Mouse (Mus musculus) cerebellum, postnatal 14 days (tissue): ENCODE results near the gene Hibadh.
A peak's percentile ranks its signal among the peaks of the same experiment; 100 is the strongest.

Experiments used
- DNase-seq, 2 experiments: peaks; one replicate each; pipeline ENCODE4 v3.0.0; 2021; ENCODE audit warnings: mixed read lengths in 2 of 2

Gene Hibadh

DNA sequence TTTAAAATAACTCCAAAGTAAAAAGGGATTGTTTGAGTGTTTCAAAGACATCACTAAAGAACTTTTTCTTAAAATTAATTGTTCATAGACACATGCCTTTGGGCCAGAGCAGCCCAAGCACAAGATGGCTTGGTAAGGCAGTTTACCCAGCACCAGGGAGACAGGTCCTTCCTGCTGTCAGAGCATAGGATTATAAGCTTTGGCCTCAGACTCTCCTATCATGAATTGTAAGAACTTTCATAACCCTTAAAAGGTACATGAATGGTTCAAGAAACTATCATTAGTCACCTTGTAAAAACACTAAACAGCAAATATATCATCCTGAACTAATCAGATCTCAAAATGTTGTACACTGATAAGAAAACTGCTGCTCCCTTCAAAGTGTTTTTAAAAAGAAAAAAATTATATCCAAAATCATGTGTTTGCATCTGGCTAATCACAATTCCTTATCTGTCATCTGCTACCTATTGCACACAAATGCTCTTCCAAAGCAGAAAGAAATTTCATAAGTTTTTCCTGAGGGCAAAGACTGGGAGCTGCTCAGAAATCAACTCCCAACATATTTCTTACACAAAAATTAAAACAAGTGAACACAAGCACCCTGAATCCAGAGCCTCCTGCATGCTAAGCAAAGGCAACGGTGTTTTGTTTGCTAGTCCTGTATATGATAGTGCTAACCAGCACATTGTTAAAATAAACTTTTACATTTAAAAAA, 1.6 kb downstream of the Hibadh start:
- DNase-seq = no peak

DNA sequence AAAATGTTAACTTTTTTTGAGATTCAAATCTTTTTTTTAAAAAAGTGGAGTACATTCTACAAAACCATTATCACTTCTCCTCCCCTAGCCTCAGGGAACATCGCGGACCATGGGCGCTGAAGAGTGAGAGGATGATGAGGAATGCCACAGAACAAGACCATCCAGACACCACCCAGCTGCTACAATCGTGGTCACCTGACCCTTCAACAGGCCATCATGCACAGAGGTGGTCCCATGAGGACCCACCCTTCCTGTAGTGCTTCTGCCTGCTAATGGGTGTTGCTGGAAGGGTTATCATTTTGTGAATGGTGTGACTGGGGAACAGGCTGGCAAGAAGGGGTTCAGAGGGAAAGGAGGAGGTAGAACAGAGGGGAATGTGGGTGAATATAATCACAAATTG, 2.9 kb downstream of the Hibadh start:
- no peak for DNase-seq

DNA sequence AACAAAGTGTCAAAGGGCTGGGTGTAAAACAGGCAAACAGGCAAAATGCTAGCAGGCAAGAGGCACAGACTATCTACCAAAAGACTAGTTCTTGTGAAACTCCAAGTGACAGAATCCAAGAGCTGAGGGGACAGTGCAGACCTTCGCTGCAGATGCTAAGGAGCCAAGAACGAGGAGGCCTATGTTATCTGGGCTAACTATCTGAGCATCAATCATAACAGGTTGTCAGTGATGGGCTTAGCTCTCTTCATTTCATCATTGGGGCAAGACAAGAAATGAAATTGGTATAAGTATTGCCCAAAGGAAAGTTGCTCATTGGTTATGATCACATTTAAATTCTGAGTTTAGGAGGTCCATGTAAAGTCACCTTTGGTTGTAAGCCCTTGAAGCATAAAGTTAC, 4.8 kb downstream of the Hibadh start:
- DNase-seq = no peak

DNA sequence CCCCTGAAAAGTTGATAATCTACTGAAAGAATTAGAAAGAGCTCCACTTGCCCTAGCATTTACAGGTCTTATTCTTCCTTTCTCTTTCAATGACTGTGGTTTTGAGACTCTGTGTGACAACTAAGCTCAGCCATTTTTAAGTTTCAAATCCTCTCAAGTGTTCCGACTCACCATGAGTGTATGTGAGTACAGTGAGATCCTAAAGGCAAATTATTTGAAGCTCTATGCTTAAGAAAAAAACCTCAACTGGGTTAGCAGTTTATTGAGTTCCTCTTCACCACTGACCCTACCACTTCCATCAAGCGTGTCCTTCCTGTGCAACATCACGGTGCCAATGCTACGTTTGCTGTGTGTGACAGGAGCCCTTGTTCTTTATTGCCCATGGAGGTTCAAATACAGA, 9.6 kb downstream of the Hibadh start:
- DNase-seq = no peak

DNA sequence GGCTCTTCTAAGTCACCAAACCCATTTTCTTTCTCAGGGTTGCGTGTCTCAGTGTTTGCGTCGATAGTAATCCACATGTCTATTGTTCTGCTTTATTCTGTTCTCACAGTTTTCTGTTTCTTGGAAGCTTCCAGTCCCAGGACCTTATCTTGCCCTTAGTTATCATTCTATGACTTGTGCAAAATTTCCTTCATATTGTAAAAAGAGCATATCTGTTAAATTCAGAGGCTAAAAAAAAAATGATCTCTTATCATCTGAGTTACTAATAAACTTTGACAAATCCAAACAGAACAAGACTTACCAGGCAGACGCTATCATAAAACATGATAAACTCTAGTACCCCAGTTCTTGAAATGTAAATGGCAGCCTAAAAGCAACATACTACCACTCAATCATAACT, 11.0 kb downstream of the Hibadh start:
- no peak for DNase-seq

DNA sequence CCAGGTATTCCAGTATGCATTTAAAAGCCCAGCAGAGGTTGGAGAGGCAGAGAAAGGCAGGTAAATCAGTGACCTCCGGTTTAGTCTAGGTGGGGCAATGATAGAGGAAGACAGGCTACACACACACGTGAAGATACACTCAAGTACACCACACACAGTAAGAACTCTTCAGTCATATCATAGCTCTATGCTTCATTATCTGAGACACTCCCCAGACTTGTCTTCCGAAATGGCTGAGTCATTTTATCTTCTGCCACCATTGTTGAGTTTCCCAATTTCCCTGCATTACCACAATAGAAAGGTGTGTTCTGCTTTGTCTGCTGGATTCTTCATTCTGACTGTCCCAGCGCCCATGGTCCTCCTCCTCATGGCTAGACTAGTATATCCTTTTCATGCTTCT, 13.5 kb downstream of the Hibadh start:
- DNase-seq = no peak

DNA sequence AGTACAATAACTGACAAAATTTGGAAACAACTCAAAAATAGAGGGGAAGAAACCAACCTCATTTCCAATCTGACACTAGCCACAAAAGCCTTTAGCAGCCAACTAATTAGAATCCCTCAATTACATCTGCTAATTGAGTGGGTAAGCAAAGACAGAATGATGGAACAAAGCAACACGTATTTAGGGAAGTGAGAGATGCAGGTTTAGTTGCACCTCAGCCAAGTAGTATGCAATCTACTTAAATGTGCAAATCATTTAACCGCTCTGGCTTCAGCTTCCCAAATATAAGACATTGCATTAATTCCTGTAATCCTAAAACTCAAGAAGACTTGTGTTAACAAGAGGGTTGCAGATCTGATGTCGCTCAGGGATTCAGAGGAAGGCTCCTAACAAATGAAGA, 16.4 kb downstream of the Hibadh start:
- DNase-seq = no peak

DNA sequence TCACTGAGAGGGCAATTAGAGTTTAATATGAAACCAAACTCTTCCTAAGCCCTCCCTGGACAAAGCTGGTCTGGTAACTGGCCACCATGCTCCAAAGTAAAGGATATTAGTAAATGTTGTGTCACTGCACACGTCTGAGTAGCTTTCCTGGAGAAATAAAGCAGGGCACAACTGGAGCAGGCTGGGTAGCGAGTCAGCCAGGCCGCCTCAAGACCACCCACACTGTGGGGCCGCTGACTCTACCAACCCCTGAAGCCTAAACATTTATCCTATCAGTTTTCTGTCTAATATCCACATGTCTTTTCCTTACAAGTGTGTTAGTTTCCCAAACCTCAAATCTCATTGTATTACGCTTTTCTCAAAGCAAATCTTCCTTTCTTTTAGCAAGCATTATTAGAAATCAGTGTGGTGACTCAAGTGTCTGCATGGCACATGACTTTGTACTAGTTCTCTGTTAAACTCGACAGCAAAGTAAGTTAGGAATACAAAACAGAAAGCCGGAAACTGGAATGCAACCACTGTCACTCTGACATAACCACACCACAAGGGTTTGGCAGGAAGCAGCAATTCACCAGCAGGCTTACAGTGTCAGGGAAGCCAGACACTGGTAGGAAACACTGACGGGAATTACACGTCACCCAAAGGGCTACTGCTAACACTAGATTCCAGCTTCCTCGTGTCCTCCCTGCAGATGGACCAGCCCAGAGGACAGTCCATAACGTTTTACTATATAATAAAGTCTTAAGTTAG, 18.3 kb downstream of the Hibadh start:
- no peak for DNase-seq

DNA sequence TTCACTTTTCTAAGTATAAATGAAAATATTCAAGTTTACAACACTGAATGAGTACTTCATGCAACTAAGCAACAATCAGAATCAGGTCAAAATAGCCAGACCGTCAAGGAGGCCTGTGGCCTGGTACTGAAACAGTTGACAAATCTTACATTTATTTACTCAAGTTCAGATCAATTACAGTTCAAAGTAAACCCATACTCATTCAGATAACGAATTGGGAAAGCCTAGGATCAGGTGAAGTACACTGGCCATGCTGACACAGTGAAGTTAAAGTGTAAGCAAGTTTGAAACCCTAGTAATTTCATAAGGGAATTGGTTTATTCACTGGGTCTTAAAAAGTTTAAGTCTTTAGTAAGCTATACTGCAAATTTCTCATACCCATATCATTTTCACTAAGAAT, 20.1 kb downstream of the Hibadh start:
- DNase-seq = no peak

DNA sequence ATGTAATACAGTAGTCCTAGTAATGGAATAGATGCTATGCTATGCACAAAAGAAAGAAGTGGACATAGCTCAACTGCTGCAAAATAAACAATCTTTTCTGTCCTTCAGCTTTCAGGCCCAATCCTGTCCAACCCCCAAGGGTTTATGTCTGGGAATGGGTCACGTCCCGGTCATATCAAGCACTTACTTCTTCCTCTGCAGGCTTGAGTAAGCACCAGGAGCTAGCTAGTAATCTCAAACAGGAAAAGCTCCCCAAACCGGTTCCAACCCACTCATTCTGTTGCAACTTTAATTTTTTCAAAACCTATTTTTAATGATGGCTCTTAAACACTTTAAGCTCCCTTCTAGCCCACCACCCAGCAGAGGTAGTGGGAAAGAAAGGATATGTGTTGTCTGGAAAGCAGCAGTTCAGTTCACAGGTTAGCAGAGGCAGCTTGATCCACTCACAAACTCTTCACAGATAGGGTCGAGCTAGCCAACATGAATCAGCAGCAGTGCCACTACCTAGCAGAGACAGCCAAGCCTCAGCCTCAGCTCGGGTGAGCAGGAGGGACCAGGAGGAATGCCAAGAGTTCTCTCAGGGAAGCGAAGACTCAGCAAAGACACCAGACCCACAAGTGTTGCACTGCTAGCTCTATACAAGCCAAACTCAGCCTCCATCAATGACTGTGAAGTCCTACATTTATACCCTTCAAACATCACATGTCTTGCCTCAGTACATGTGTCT, 30.4 kb downstream of the Hibadh start:
- no peak for DNase-seq

DNA sequence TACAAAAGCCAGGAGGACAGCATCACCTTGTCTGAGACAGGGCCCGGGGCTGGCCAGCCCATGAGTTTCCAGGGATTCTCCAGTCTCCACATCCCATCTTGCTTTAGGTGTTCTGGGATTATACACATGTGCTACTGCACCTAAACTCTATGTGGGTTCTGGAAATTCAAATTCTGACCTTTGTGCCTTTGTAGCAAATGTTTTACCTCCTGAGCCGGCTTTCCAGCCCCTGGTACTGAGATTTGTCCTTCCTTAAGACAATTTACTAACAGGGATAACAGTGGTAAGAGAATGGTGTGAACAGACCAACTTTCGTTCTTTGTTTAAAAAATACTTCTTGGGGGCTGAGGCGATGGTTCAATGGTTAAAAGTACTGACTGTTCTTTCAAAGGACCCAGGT, 32.1 kb downstream of the Hibadh start:
- no peak for DNase-seq

DNA sequence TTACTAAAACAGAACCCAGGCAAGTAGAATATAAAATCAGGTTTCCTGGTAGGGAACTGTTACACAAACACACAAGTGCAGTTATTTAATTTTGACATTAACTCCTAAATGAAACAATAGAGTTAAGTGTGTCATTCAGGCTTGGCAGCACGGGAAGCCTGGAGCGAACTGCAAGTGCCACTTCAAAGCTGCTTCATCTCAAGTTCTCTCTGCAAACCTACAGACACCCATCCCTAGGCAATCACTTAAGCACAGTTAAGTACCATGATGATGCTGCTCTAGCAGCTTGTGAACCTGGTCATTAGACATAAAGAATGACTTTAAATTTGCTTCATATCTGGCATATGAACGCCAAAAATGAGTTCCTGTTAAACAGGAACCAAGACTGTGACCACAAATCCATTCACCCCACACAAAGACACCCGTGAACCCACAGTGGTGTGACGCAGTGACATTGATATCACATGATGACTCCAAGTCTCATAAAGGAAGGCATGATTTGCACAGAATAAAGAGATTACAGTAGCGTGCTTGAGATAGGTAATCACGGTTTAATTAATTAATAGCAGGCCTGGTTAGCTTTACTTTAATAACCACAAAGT, 33.3 kb downstream of the Hibadh start:
- no peak for DNase-seq

DNA sequence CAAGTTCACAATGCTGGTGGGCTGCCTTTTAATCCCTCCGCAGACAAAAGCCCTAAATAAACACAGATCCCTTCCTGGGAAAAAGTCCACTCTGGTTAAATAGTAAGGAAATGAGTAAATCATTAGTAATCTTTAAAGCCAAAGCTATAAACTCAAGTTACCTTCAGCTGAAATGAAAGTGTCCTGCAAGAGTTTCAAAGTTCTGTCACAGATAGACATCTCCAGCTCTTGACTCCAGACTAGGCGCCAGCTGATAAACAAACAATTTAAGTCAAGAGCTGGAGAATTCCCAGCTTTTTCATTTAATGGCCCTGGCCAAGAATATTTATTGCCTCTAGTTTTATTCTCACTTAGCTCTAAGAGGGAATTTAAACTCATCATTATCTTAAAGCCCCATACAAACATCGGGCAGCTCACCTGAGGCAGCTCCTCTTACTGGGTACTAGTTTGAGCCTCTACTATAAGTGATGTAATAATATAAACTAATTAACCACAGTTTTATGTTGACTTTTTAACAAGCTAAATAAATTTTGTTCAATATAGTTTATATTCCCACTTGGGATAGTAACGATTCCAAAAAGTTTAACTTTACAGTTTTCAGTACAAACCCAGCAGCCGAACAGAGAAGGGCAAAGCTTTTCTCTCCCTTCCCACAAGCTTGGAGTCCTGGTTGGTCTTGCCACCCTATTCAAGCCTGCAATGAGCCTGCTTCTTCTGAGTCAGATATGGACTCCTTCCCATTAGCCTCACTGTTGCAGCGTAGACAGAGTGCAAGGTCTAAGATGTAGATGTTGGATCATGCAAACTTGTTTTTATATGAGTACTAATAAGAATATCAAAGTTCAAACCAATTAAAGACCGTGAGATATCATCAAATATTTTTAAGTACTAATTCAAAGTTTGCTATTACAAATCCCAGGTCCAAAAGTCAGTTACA, 38.2 kb downstream of the Hibadh start:
- DNase-seq = no peak

DNA sequence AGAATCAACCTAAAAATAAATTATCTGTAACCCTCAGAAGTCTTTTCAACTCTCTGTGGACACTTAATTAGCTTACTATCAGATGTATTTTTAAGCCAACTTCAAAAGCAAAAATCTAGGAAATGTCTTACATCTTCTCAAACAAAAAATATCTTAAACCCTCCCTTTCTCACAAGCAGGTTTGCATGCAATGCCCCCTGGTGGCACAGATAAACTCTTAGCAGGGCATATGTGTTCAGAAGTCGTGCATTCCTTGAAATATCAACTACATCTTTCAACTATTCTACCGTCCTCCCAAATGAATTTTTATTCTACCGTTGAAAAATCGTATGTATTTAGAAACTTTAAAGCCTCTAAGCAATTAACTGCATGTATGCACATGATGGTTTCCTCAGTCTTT, 39.1 kb downstream of the Hibadh start:
- peak; percentile 41 to 51 for DNase-seq

DNA sequence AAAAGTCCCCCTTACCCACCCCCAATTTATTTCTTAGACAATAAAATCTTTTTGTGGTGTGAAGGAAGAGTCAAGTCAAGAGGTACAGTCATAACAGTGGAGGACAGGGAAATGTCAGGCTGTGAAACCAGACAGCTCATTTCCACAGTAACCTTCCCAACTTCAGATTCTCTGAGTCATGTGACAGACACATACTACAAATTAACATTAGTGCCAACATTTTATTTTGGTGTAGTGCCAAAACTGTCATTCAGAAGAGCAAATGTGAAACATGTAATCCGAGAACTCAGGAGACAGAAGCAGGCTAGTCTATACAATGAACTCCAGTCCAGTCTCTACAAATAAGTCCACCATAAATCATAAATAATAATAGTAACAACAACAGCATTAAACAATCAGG, 45.4 kb downstream of the Hibadh start:
- DNase-seq = no peak

DNA sequence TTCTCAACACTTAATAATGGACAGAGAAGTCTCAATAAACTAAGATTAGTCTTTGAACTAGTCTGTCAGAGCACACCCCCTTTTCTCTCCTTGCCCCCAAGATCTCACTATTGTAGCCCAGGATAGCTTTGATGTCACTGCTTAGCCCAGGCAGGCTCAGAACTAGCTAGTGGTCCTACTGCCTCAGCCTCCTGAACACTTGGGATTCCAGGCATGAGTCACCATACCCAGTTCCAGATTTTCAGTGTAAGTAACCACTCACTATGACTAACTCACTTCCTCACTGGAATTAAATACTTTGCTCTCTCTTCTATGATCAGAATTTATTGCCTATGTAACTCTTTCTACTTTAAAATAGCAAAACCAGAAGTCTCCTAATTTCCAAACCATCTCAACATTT, 53.6 kb downstream of the Hibadh start:
- no peak for DNase-seq

DNA sequence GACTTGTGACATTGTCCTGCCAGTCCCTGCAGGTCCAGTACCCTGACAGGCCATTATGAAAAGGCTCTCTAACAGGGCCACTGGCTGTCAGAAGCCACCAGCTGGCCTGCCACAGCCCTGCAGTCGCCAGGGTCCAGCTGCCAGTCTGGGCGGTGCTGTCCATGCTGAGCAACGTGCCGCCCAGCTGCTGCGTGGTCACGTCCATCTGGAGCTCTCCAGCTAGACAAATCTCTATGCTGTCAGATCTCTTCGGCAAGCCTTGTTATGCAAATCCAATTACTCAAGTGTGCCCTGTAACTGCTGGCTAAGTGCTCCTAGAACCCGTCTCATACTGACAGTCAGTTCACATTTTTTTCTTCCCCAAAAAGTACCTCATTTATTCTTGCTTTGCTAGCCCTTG, 55.8 kb downstream of the Hibadh start:
- DNase-seq = peak; percentile 22 to 50

DNA sequence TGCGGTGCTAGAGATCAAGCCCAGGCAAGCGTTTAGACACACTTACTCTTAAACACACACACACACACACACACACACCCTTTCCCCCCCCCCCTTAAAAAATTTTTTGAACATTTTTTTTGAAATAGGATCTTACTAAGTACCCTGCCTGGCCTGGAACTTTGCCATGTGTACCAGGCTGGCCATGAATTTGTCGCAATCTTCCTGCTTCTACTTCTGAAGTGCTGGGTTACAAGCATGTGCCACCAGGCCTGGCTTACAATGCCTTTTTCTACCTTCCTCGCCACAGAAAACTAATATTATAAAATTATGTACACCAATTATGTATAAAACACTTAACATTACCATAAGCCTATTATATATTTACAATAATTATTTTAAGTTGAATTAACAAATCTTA, 59.1 kb downstream of the Hibadh start:
- no peak for DNase-seq

DNA sequence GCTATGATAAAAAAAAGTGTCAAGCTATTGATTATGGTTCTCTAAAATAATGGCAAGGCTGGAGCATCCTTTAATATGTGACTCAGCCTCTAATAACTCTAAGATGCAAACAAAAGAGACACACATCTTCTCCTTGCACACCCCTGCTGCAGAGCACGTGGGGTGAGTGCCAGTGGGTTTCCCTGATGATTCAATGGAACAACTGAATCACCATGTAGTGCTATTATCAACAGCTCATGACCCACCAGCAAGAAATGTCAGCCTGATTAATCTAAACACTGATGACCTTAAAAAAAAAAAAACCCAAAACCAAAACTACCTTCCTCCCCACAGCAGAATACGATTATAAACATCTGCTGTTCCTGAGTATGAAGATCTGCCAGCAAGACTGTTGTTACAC, 61.9 kb downstream of the Hibadh start:
- no peak for DNase-seq

DNA sequence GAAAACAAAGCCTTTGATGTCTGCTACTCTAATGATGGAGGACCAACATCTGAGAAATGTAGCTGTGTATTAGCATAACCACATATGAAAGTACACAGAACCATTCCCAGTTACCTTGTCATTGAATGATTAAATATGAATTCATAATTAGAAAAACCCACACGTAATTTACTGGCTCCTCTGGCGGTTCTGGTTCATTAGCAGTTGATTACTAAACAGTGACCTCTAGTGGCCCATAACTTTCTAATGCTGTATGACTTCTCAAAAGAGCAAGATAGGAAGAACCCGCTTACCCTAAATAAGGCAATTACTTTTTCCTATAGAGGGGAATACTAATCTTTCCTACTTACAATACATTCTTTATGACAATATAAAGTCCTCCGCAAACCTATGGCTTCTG, 62.9 kb downstream of the Hibadh start:
- DNase-seq = peak; percentile 34 to 59

DNA sequence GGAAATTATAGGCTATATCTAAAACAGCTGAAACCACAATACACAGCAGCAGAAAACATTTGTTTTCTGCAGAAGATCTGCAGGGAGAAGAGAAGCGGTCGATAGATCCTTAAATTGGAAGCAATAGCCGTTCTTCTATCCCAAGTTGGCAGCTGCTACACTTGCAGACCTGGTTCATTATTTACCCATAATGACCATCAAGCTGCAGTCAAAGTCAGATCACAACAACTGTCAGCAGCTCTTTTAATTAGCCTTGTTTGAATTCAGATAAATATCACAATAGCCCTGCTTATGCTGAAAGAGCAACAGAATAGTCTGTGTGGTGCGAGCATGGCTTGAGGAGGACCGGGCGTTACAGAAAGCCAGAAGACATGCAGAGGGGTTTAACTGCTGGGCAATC, 71.5 kb downstream of the Hibadh start:
- DNase-seq = no peak
